In the genomic region with DNA sequence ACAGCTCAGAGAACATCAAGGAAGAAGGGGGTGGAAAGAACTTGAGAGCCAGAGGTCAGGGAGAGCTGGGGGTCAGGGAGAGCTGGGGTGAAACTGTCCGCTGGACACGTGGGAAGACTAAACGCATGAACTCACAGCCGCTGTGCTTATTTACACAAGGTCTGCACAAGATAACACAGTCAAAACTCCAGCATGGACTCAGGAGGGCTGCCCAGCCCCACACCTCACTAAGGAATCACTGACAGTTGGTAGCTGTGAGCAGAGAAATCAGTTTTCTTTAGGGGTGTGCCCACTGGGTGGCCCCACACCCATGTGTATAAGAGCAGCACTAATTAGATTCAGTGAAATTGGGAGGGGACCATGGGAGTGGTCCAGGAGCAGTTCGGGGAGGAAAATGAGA, we compare ENCODE assay signal across 21 mouse cellular contexts. TPM values are rescaled to one million over a fixed set of nuclear protein-coding genes. Genes with fewer than 3 reads are reported as not detected.
A peak's percentile ranks its signal among the peaks of the same experiment; 100 is the strongest.
DNase-seq lines count a peak whose midpoint lies in the region; ATAC-seq lines count a peak whose summit lies in the region.
"Had no signal": no experiment of that assay in that cellular context is flagged by ENCODE, and none has a peak within 500 bp of the region (broad histone marks: within the 10 kb centered on the region; RNA-seq: fewer than 3 reads in every experiment).

No protein-coding gene starts in this region.

- no peak overlapping the region for H3K4me3 ChIP-seq in kidney, embryonic 14.5 days (ENCODE audit: low read length)
- no peak overlapping the region for H3K4me3 ChIP-seq in limb, embryonic 12.5 days (replicated peaks)
- H3K4me3 ChIP-seq in limb, embryonic 10.5 days: no peak overlapping the region
- no peak overlapping the region for H3K4me3 ChIP-seq in intestine, embryonic 15.5 days (replicated peaks)
- H3K4me3 ChIP-seq: forebrain, embryonic 10.5 days; gastrocnemius, adult 2 months; hindbrain, embryonic 12.5 days had no signal

- H3K9me3 ChIP-seq in kidney, embryonic 14.5 days (ENCODE audit: control insufficient read depth, low read length): no peaks in the 10 kb centered on the region
- no peaks in the 10 kb centered on the region for H3K9me3 ChIP-seq in limb, embryonic 12.5 days
- H3K9me3 ChIP-seq in limb, embryonic 10.5 days (replicated peaks): no peaks in the 10 kb centered on the region
- H3K9me3 ChIP-seq in intestine, embryonic 15.5 days: no peaks in the 10 kb centered on the region
- H3K9me3 ChIP-seq: forebrain, embryonic 10.5 days; hindbrain, embryonic 12.5 days had no signal

- WGBS in kidney, embryonic 14.5 days: 37% methylated on average over 5 of the region's 5 CpGs
- WGBS in limb, embryonic 12.5 days: 74% methylated on average over 5 of the region's 5 CpGs
- 77% methylated on average over 5 of the region's 5 CpGs for WGBS in limb, embryonic 10.5 days
- 25% methylated on average over 5 of the region's 5 CpGs for WGBS in intestine, embryonic 15.5 days

- no peaks in the 10 kb centered on the region for H3K36me3 ChIP-seq in kidney, embryonic 14.5 days (ENCODE audit: control insufficient read depth, insufficient read depth, low read length)
- no peaks in the 10 kb centered on the region for H3K36me3 ChIP-seq in limb, embryonic 12.5 days
- H3K36me3 ChIP-seq in limb, embryonic 10.5 days: no peaks in the 10 kb centered on the region
- no peaks in the 10 kb centered on the region for H3K36me3 ChIP-seq in intestine, embryonic 15.5 days
- H3K36me3 ChIP-seq: forebrain, embryonic 10.5 days; hindbrain, embryonic 12.5 days had no signal

- no peak overlapping the region for H3K9ac ChIP-seq in kidney, embryonic 14.5 days (ENCODE audit: low read depth, low read length)
- H3K9ac ChIP-seq in limb, embryonic 12.5 days (replicated peaks): no peak overlapping the region
- H3K9ac ChIP-seq in intestine, embryonic 15.5 days: no peak overlapping the region
- H3K9ac ChIP-seq: hindbrain, embryonic 12.5 days had no signal

- H3K27me3 ChIP-seq in kidney, embryonic 14.5 days (ENCODE audit: control insufficient read depth, insufficient read depth, low read length): no peaks in the 10 kb centered on the region
- H3K27me3 ChIP-seq in limb, embryonic 12.5 days: no peaks in the 10 kb centered on the region
- H3K27me3 ChIP-seq in limb, embryonic 10.5 days (ENCODE audit: low read depth, poor library complexity, severe bottlenecking): no peaks in the 10 kb centered on the region
- no peaks in the 10 kb centered on the region for H3K27me3 ChIP-seq in intestine, embryonic 15.5 days (replicated peaks)
- H3K27me3 ChIP-seq: hindbrain, embryonic 12.5 days had no signal

- H3K4me1 ChIP-seq in kidney, embryonic 14.5 days (ENCODE audit: control insufficient read depth, insufficient read depth, low read length): 0 out of 2 replicates have a peak, but pooled peaks cover 4% of the 10 kb centered on the region
- H3K4me1 ChIP-seq in limb, embryonic 12.5 days (replicated peaks): no peaks in the 10 kb centered on the region
- no peaks in the 10 kb centered on the region for H3K4me1 ChIP-seq in limb, embryonic 10.5 days
- no peaks in the 10 kb centered on the region for H3K4me1 ChIP-seq in intestine, embryonic 15.5 days (replicated peaks)
- H3K4me1 ChIP-seq: forebrain, embryonic 10.5 days; hindbrain, embryonic 12.5 days had no signal

- ATAC-seq in kidney, embryonic 14.5 days (ENCODE audit: low FRiP score, low TSS enrichment): peak; percentile 39
- ATAC-seq in limb, embryonic 12.5 days (ENCODE audit: insufficient number of reproducible peaks, insufficient read depth, low FRiP score, low TSS enrichment, low read depth): 0 out of 2 replicates have a peak, but pooled peaks have one; percentile 42
- peak; percentile 86 for ATAC-seq in intestine, embryonic 15.5 days
- ATAC-seq in megakaryocyte progenitor cell, adult 5-6 weeks (replicated peaks; ENCODE audit: poor library complexity): 0 out of 2 replicates have a peak, but pooled peaks have one; percentile 15
- ATAC-seq: activated CD4-positive, CD25-positive, alpha-beta regulatory T cell, adult 4 months; forebrain, embryonic 14.5 days had no signal

- no peak overlapping the region for H3K4me2 ChIP-seq in kidney, embryonic 14.5 days (replicated peaks; ENCODE audit: low read depth, low read length)
- no peak overlapping the region for H3K4me2 ChIP-seq in limb, embryonic 12.5 days
- no peak overlapping the region for H3K4me2 ChIP-seq in intestine, embryonic 15.5 days (replicated peaks)
- H3K4me2 ChIP-seq: hindbrain, embryonic 12.5 days had no signal

- no peak overlapping the region for H3K27ac ChIP-seq in kidney, embryonic 14.5 days (ENCODE audit: low read depth, low read length)
- H3K27ac ChIP-seq in limb, embryonic 12.5 days: no peak overlapping the region
- H3K27ac ChIP-seq in limb, embryonic 10.5 days: no peak overlapping the region
- no peak overlapping the region for H3K27ac ChIP-seq in intestine, embryonic 15.5 days
- H3K27ac ChIP-seq: forebrain, embryonic 10.5 days; gastrocnemius, adult 2 months; hindbrain, embryonic 12.5 days had no signal

- no peak for DNase-seq in kidney, adult 9 months
- DNase-seq in limb, embryonic 10.5 days (ENCODE audit: low spot score): no peak
- no peak for DNase-seq in ovary, postnatal 36 days (ENCODE audit: low spot score)
- DNase-seq in thymus, adult 18-20 months: no peak
- DNase-seq: adrenal gland, postnatal 25 days; cerebellum, adult 18-20 months; cerebellum, adult 9-11 months; cerebellum, postnatal 36 days; gastrocnemius, adult 2 months; gastrocnemius, postnatal 25 days; heart, postnatal 10 days; heart, postnatal 4 days had no signal

RNA-seq across cellular contexts. Expression of gene Scin, which starts 27.2 kb away (rescaled TPM):
- 5.2 and 8.4 TPM in 2 replicates for polyA plus RNA-seq in kidney, embryonic 14.5 days (2014; fragmentation: Nextera tagmentation; extraction: Ambion mirVana)
- 7.0 and 7.6 TPM in 2 replicates for polyA plus RNA-seq in limb, embryonic 12.5 days (2016; fragmentation: Nextera tagmentation; extraction: Ambion mirVana)
- 0.09 TPM in 1 of 2 replicates, not detected in the other for polyA plus RNA-seq in limb, embryonic 10.5 days (2016; fragmentation: Nextera tagmentation; extraction: Ambion mirVana)
- 43.7 and 46.1 TPM in 2 replicates for polyA plus RNA-seq in intestine, embryonic 15.5 days (2015; fragmentation: Nextera tagmentation; extraction: Ambion mirVana)
- total RNA-seq in megakaryocyte progenitor cell, adult 5-6 weeks (2015): 1.8 and 2.9 TPM in 2 replicates
- total RNA-seq in megakaryocyte progenitor cell, adult 5-6 weeks (2017): 3.2 and 4.6 TPM in 2 replicates
- polyA plus RNA-seq: C2C12; forebrain, embryonic 10.5 days; forebrain, embryonic 14.5 days had no signal

Comparison
In these comparisons a context has a peak if more than half of its experiments do, and no peak if none do; other contexts are left out.
1. ATAC-seq: peak in every context shown above with its lines; median percentile 86 in intestine, embryonic 15.5 days; 42 in limb, embryonic 12.5 days; 39 in kidney, embryonic 14.5 days; 15 in megakaryocyte progenitor cell, adult 5-6 weeks.